In genomic region chr11:4268500-4268899, GRCm38 (mm10) we compare ENCODE assay signal across 12 mouse cellular contexts. TPM values are rescaled to one million over a fixed set of nuclear protein-coding genes. Genes with fewer than 3 reads are reported as not detected.
"Had no signal": no experiment of that assay in that cellular context is flagged by ENCODE, and none has a peak within 500 bp of the region (broad histone marks: within the 10 kb centered on the region; RNA-seq: fewer than 3 reads in every experiment).

No protein-coding gene starts in this region.

- DNase-seq: kidney, adult 18-20 months; kidney, postnatal 14 days; left cerebral cortex, postnatal 4 days; lung, adult 18-20 months; midbrain, embryonic 14.5 days; thymus, postnatal 14 days had no signal

RNA-seq across cellular contexts. Expression of gene Lif, which starts 11.1 kb away (rescaled TPM):
- total RNA-seq: liver, adult 2 months had no signal
- polyA plus RNA-seq: kidney, embryonic 14.5 days; midbrain, embryonic 14.5 days; neural tube, embryonic 12.5 days had no signal

RNA-seq across cellular contexts. Expression of gene Osm, which starts 32.3 kb away (rescaled TPM):
- total RNA-seq: left cerebral cortex, postnatal 10 days; liver, adult 2 months had no signal
- polyA plus RNA-seq: kidney, embryonic 14.5 days; liver, adult 2 months; myocyte; neural tube, embryonic 12.5 days; testis, adult 2 months had no signal
